Mouse (Mus musculus) megakaryocyte, embryonic 14.5 days (primary cell): ENCODE data around the gene Dgkg.

Experiments used
- FLI1 ChIP-seq: IDR thresholded peaks from 2 replicates; pipeline ENCODE4 v1.6.1; 2012; ENCODE audit warnings: low read length, inconsistent platforms, mixed read lengths
- GATA1 ChIP-seq: IDR thresholded peaks from 3 replicates; pipeline ENCODE4 v1.6.1; 2012; ENCODE audit warnings: mixed read lengths, low read length, inconsistent platforms, borderline replicate concordance

DNA sequence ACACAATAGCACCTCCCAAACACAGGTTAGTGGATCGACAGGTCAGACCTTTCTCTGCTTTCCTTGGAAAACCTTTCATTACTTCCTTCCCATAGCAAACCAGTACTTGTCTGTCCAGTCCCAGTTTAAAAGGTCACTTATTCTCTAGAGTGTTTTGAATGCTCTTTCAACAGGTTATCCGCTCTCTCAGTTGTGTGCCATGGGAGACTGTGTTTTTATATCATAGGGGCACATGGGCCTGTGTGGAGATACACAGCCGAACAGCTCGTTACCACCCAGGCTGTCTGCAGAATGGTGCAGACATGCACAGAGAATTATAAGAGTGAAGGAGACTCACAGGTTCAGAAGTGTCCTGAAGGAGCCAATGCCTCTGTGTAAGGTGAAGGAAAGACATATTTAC, 26.7 kb downstream of the Dgkg start:
- TF ChIP-seq GATA1 (no peak), FLI1 (no peak)
